Mouse (Mus musculus) heart, adult 2 months (tissue): ENCODE measurements around the gene Tnfrsf25.

Experiments
- CTCF ChIP-seq: fragments of 200-600 bp; IDR thresholded peaks from 2 replicates; pipeline ENCODE4 v1.8.1; 2022; ENCODE audit warnings: antibody characterized with exemption, mild to moderate bottlenecking, moderate library complexity
- EP300 ChIP-seq: fragments of 200-500 bp; IDR thresholded peaks from 2 replicates; pipeline ENCODE4 v1.6.1; 2011; ENCODE audit warnings: low read depth, low read length, control low read depth; ENCODE audit not compliant: insufficient read depth
- POLR2A ChIP-seq: fragments of 200-500 bp; IDR thresholded peaks from 2 replicates; pipeline ENCODE4 v1.6.1; 2011; ENCODE audit warnings: mild to moderate bottlenecking, low read depth, low read length, control low read depth; ENCODE audit not compliant: insufficient read depth

DNA sequence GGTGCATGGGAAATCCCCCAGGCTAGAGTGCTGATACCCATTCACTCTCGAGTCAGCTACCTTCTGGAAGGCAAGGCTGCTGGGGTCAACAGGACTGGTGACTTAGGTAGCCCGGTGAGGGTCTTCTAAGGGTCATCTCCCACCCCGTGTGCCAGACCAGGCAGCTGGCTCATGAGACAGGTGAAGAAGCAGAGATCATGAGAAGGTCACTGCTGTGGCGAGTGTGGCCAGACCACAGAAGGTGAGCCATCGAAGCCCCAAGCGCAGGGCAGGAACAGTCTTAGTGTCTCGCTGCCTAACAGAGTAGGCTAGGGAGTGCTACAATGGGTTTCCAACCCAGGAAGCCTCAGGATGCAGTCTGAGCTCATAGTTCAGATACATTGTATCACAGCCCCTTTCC is 31.1 kb upstream of the Tnfrsf25 start:
- TF ChIP-seq CTCF, result no peak
- no peak for TF ChIP-seq POLR2A
- TF ChIP-seq EP300, result no peak
